Mouse (Mus musculus): Measurements from ENCODE around the gene Prkd2.
A peak's percentile ranks its signal among the peaks of the same experiment; 100 is the strongest.

DNA sequence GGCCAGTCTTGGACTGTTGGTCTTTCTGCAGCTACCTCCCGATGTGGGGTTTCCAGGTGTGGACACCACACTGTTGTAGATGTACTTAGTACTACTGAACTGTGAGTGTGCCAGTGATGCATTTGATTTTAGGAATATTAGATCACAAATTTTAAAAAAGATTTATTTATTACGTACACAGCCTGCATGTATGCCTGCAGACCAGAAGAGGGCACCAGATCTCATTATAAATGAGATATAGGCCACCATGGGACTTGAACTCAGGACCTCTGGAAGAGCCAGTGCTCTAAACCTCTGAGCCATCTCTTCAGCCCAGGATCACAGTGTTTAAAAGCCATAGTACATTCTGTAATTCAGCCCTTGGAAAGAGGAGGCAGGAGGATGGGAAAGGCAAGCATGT, 30.2 kb upstream of the Prkd2 start:
- TF ChIP-seq CTCF (IDR thresholded peaks at IDR 0.05; ENCODE audit: low read depth) (peak; percentile 55), EP300 (IDR thresholded peaks at IDR 0.05; ENCODE audit: low read depth) (no peak)
